Mouse (Mus musculus): ENCODE measurements around the gene Abca2. TPM values are rescaled to one million over a fixed set of nuclear protein-coding genes. Genes with fewer than 3 reads are reported as not detected.

Gene Abca2
- polyA plus RNA-seq, 1 experiment from 2014 or later, result 5.9 TPM

DNA sequence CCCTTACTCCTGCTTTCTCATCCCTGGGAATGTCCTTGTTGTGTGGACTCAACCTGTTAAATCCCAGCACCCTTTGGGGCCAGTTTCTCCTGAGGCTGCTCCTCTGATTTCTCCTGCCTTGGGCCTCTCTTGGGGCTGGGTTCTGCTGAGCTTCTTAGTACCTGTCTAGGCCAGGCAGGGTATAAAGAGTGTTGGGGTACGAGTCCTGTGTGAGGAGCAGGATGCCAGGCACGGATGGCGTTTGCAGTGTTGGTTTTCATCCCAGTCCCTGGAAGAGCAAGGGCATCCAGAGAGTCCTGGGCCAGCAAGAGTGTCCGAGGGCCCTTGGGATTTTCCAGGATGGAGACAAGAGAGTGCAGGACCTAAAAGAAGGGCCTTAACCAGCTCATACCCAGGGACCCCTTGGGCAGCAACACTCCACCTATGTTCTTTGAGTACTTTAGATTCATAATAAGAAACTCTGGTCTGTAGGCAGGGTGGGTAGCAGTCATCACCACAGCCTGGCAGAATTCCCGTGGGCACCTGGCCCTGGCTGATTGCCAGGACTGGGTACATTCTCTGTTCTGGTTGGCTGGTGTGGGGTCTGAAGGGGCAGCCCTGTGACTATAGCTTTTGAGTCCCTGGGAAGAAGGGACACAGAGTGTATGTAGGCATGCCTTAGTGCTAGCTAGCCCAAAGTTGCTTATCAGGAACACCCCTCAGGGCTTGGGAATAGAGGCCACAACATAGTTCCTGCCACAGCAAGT is 1.1 kb downstream of the Abca2 start:
- Histone ChIP-seq H3K27me3 (peaks cover 35% of the 10 kb centered on the region), H3K9ac (no peak overlapping the region)
- ATAC-seq (ENCODE audit: insufficient number of reproducible peaks, low FRiP score, low TSS enrichment, low read depth), result no peak

DNA sequence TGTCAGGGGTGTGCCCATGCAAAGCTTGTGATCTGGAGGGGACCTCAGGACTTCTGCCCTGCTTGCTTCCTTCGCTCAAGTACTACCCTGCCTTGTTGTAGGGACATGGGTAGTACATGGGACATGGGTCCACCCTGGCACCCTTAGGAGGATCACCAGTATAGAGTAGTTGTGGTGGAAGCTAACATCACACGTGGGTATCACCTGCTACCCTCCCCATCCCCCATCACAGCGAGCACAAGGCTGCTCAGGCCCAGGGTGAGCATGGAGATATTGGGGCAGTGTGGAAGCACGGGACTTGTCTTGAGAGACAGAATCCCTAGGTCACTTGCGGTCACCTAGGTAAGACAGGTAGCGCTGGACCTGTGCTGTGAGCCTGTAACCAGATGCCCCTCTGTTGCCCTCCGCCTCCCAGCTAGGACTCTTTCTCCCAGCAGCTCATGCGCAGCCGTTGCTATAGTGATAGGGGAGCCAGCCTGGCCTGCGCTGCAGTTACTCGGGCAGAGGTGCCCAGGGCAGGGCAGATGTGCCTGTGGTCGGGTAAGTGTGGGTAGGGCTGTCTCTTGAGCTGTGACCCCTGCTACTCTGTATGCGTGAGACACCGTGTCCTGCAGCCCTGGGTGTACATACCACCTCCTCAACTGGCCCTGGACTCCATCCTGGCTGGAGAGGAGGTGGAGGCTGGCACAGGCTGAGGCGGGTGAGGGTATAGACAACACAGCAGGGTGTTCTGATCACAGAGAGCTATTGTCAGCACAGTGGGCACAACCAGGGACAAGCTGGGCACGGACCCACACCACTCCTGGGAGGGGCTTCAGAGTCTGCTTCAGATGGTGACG is 2.1 kb downstream of the Abca2 start:
- ATAC-seq (ENCODE audit: insufficient number of reproducible peaks, low FRiP score, low TSS enrichment, low read depth), result no peak
- 72% methylated on average over 17 of the region's 17 CpGs for WGBS
- peaks cover 12% of the 10 kb centered on the region for H3K4me1 ChIP-seq
- no peak overlapping the region for H3K9ac ChIP-seq
- H3K27me3 ChIP-seq, result peaks cover 25% of the 10 kb centered on the region
- no peak overlapping the region for H3K4me2 ChIP-seq
- peaks cover 7% of the 10 kb centered on the region; the same call in 1 of the 2 replicates for H3K36me3 ChIP-seq
- H3K4me3 ChIP-seq, result no peak overlapping the region
- H3K27ac ChIP-seq, result no peak overlapping the region
- no peaks in the 10 kb centered on the region for H3K9me3 ChIP-seq

More for the DNA sequence above, 1.1 kb downstream of the Abca2 start:
- no peak overlapping the region for H3K27ac ChIP-seq
- peak overlapping the region; percentile 90 for H3K4me2 ChIP-seq
- H3K9me3 ChIP-seq, result no peaks in the 10 kb centered on the region
- peaks cover 12% of the 10 kb centered on the region for H3K4me1 ChIP-seq
- 78% methylated on average over 5 of the region's 5 CpGs for WGBS
- peaks cover 4% of the 10 kb centered on the region; the same call in 1 of the 2 replicates for H3K36me3 ChIP-seq
- H3K4me3 ChIP-seq, result peak overlapping the region; percentile 67

GRCm38 (mm10) chr2:25431308-25431855 is 2.9 kb downstream of the Abca2 start:
- WGBS, result 74% methylated on average over 6 of the region's 6 CpGs
- no peak overlapping the region for H3K27ac ChIP-seq
- H3K36me3 ChIP-seq, result peaks cover 7% of the 10 kb centered on the region; the same call in 1 of the 2 replicates
- H3K9me3 ChIP-seq, result no peaks in the 10 kb centered on the region
- peaks cover 12% of the 10 kb centered on the region for H3K4me1 ChIP-seq
- H3K4me2 ChIP-seq, result no peak overlapping the region
- H3K27me3 ChIP-seq, result peaks cover 17% of the 10 kb centered on the region
- ATAC-seq (ENCODE audit: insufficient number of reproducible peaks, low FRiP score, low TSS enrichment, low read depth), result no peak
- H3K4me3 ChIP-seq, result no peak overlapping the region
- no peak overlapping the region for H3K9ac ChIP-seq

DNA sequence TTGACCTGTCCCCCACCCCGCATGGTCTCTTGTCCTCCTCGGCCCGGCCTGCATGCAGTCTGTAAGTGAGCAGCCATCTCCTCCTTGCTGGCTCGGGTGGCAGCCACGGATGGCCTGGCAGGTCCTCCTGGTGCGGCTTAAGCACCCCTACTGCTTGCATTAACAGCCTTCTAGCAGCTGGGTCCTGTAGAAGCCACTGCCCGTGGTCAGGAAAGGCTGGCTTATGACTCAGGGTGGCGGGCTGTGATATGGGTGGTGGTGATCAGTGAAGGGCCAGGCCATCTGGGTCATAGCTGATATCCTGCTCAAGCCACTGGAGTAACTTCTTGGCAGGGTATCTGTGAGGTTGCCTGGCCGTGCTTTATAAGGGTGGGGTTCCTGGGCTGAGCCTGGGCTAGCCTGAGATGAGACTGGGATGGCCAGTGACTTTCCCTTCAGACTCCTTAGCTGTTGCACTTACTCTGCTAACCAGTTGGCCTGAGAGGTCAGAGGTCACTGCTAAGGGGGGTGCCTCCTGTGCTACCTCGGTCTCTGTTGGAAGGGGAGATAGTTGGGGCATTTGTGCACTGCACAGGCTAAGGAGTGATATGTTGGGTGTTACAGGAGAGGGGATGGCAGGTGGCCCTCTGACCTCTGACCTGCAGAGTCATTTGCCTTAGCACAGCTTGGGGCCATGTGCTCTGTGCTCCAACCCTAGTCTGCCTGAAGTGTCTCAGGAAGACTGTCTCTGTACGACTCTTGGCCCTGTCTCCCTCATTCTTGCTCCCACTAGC is 4.0 kb downstream of the Abca2 start:
- H3K27me3 ChIP-seq, result peaks cover 14% of the 10 kb centered on the region
- no peak overlapping the region for H3K9ac ChIP-seq
- 72% methylated on average over 11 of the region's 11 CpGs for WGBS
- no peaks in the 10 kb centered on the region for H3K9me3 ChIP-seq
- no peak overlapping the region for H3K4me3 ChIP-seq
- no peak for ATAC-seq (ENCODE audit: insufficient number of reproducible peaks, low FRiP score, low TSS enrichment, low read depth)
- H3K27ac ChIP-seq, result no peak overlapping the region
- H3K4me2 ChIP-seq, result no peak overlapping the region
- peaks cover 8% of the 10 kb centered on the region for H3K36me3 ChIP-seq
- peaks cover 12% of the 10 kb centered on the region for H3K4me1 ChIP-seq

GRCm38 (mm10) chr2:25433101-25433500 is 4.6 kb downstream of the Abca2 start:
- peaks cover 13% of the 10 kb centered on the region for H3K36me3 ChIP-seq
- H3K4me3 ChIP-seq, result no peak overlapping the region
- H3K4me1 ChIP-seq, result peaks cover 12% of the 10 kb centered on the region
- H3K27ac ChIP-seq, result no peak overlapping the region
- peaks cover 14% of the 10 kb centered on the region for H3K27me3 ChIP-seq
- H3K9me3 ChIP-seq, result no peaks in the 10 kb centered on the region
- no peak overlapping the region for H3K9ac ChIP-seq
- 78% methylated on average over 17 of the region's 17 CpGs for WGBS
- H3K4me2 ChIP-seq, result no peak overlapping the region
- ATAC-seq (ENCODE audit: insufficient number of reproducible peaks, low FRiP score, low TSS enrichment, low read depth), result no peak

DNA sequence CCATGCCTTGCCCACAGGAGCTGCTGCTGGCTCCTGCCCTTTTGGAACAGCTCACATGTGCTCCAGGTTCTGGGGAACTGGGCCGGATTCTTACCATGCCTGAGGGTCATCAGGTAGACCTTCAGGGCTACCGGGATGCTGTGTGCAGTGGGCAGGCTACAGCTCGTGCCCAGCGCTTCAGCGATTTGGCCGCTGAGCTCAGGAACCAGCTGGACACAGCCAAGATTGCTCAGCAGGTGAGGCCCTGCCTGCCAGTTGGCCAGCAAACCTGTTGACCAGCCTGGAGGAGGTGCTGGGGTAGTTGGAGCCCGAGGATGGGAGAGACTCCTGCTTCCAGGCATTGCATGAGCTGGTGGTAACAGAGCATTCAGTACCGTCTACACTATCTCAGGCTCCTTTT is 5.8 kb downstream of the Abca2 start:
- 87% methylated on average over 8 of the region's 8 CpGs for WGBS
- Histone ChIP-seq H3K36me3 (peaks cover 20% of the 10 kb centered on the region), H3K4me3 (no peak overlapping the region), H3K9ac (no peak overlapping the region), H3K4me1 (peaks cover 6% of the 10 kb centered on the region), H3K27ac (no peak overlapping the region), H3K9me3 (no peaks in the 10 kb centered on the region), H3K4me2 (no peak overlapping the region), H3K27me3 (peaks cover 14% of the 10 kb centered on the region)
- ATAC-seq (ENCODE audit: insufficient number of reproducible peaks, low FRiP score, low TSS enrichment, low read depth), result no peak

DNA sequence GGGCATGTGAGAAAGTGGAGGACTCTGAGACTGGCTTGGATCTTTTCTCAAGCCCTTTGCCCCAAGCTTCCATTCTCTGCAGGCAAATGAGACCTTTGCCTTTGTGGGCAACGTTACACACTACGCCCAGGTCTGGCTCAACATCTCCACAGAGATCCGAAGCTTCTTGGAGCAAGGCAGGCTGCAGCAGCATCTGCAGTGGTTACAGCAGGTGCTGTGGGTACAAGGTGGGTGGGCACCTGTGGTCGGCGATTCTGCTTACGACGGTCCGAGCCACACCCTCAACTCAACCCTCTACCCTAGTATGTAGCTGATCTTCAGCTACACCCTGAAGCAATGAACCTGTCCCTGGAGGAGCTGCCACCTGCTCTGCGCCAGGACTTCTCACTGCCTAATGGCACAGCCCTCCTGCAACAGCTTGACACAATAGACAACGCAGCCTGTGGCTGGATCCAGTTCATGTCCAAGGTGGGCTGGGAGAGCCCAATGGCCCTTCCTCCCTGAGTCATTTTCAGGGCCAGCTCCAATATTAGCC is 7.8 kb downstream of the Abca2 start:
- no peak overlapping the region for H3K4me2 ChIP-seq
- H3K27me3 ChIP-seq, result no peaks in the 10 kb centered on the region
- no peak for ATAC-seq (ENCODE audit: insufficient number of reproducible peaks, low FRiP score, low TSS enrichment, low read depth)
- H3K27ac ChIP-seq, result no peak overlapping the region
- H3K4me3 ChIP-seq, result no peak overlapping the region
- H3K9me3 ChIP-seq, result no peaks in the 10 kb centered on the region
- peaks cover 25% of the 10 kb centered on the region for H3K36me3 ChIP-seq
- no peak overlapping the region for H3K9ac ChIP-seq
- 92% methylated on average over 10 of the region's 10 CpGs for WGBS
- no peaks in the 10 kb centered on the region for H3K4me1 ChIP-seq

DNA sequence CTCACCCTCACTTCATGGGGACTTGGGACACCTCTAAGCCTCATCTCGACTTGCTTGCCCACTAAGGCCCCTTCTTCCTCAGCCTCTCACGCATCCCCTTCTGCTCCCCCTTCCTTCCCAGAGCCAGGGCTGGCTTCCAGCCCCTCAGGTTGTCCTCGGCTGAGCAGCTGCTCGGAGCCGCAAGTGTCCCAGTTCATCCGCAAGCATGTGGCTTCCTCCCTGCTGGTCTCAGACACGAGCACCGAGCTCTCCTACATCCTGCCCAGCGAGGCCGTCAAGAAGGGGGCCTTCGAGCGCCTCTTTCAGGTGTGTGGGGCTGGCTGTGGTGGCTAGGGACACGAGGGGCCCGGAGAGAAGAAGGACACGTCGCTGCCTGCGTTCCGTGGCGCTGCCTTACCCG is 12.6 kb downstream of the Abca2 start:
- 82% methylated on average over 20 of the region's 20 CpGs for WGBS
- ATAC-seq (ENCODE audit: insufficient number of reproducible peaks, low FRiP score, low TSS enrichment, low read depth), result no peak

GRCm38 (mm10) chr2:25442682-25443081 is 14.2 kb downstream of the Abca2 start:
- H3K4me2 ChIP-seq, result no peak overlapping the region
- H3K36me3 ChIP-seq, result peaks cover 60% of the 10 kb centered on the region
- no peak overlapping the region for H3K4me3 ChIP-seq
- no peak overlapping the region for H3K27ac ChIP-seq
- H3K9me3 ChIP-seq, result no peaks in the 10 kb centered on the region
- no peaks in the 10 kb centered on the region for H3K27me3 ChIP-seq
- no peak for ATAC-seq (ENCODE audit: insufficient number of reproducible peaks, low FRiP score, low TSS enrichment, low read depth)
- 87% methylated on average over 14 of the region's 14 CpGs for WGBS
- H3K4me1 ChIP-seq, result no peaks in the 10 kb centered on the region
- H3K9ac ChIP-seq, result no peak overlapping the region

More for the DNA sequence above, 12.6 kb downstream of the Abca2 start:
- no peak overlapping the region for H3K9ac ChIP-seq
- H3K4me1 ChIP-seq, result no peaks in the 10 kb centered on the region
- H3K36me3 ChIP-seq, result peaks cover 53% of the 10 kb centered on the region
- no peak overlapping the region for H3K4me3 ChIP-seq
- H3K4me2 ChIP-seq, result no peak overlapping the region
- no peaks in the 10 kb centered on the region for H3K27me3 ChIP-seq
- no peaks in the 10 kb centered on the region for H3K9me3 ChIP-seq
- no peak overlapping the region for H3K27ac ChIP-seq

- no peak overlapping the region for H3K4me3 ChIP-seq
- no peak for ATAC-seq (ENCODE audit: insufficient number of reproducible peaks, low FRiP score, low TSS enrichment, low read depth)
- no peaks in the 10 kb centered on the region for H3K4me1 ChIP-seq
- WGBS, result 78% methylated on average over 8 of the region's 8 CpGs
- H3K9me3 ChIP-seq, result no peaks in the 10 kb centered on the region
- peaks cover 15% of the 10 kb centered on the region; the same call in 1 of the 2 replicates for H3K36me3 ChIP-seq
- H3K27ac ChIP-seq, result no peak overlapping the region
- no peak overlapping the region for H3K9ac ChIP-seq
- no peak overlapping the region for H3K4me2 ChIP-seq
- no peaks in the 10 kb centered on the region for H3K27me3 ChIP-seq
Measured at GRCm38 (mm10) chr2:25450853-25451647, 22.5 kb downstream of the Abca2 start.
